Comparison of ENCODE assay signal across 13 mouse cellular contexts in genomic region chr8:90659066-90659465, GRCm38 (mm10).
DNase-seq lines count a peak whose midpoint lies in the region; ATAC-seq and TF ChIP-seq lines count a peak whose summit lies in the region.
"Had no signal": no experiment of that assay in that cellular context is flagged by ENCODE, and none has a peak within 500 bp of the region (broad histone marks: within the 10 kb centered on the region; RNA-seq: fewer than 3 reads in every experiment).

No protein-coding gene starts in this region.

- no peak for TF ChIP-seq CTCF in heart, postnatal 0 days (IDR thresholded peaks at IDR 0.05; ENCODE audit: low read depth)

- H3K9ac ChIP-seq in heart, postnatal 0 days (replicated peaks; ENCODE audit: low read depth, low read length): no peak overlapping the region
- no peak overlapping the region for H3K9ac ChIP-seq in heart, embryonic 11.5 days (ENCODE audit: low read depth, low read length)
- H3K9ac ChIP-seq in hindbrain, embryonic 16.5 days (ENCODE audit: low read depth, low read length): no peak overlapping the region
- H3K9ac ChIP-seq in neural tube, embryonic 15.5 days (replicated peaks): no peak overlapping the region
- H3K9ac ChIP-seq: embryonic facial prominence, embryonic 13.5 days; liver, embryonic 13.5 days had no signal

- peak; percentile 20; the same call in 1 of the 2 replicates for ATAC-seq in heart, postnatal 0 days (ENCODE audit: insufficient read depth, low read depth)
- ATAC-seq in heart, embryonic 11.5 days (replicated peaks; ENCODE audit: insufficient number of reproducible peaks, low FRiP score, low TSS enrichment): no peak
- peak; percentile 90 for ATAC-seq in hindbrain, embryonic 16.5 days
- ATAC-seq in neural tube, embryonic 15.5 days (ENCODE audit: low FRiP score): no peak; the same call in 1 of the 2 replicates

- WGBS in heart, postnatal 0 days: 12% methylated on average over 3 of the region's 3 CpGs
- WGBS in heart, embryonic 11.5 days (ENCODE audit: insufficient replicate concordance): 24% methylated on average over 3 of the region's 3 CpGs
- WGBS in hindbrain, embryonic 16.5 days: 11% methylated on average over 3 of the region's 3 CpGs
- WGBS in neural tube, embryonic 15.5 days: 10% methylated on average over 3 of the region's 3 CpGs

- no peak overlapping the region for H3K4me3 ChIP-seq in heart, postnatal 0 days (ENCODE audit: low read depth, low read length)
- no peak overlapping the region for H3K4me3 ChIP-seq in heart, embryonic 11.5 days (ENCODE audit: low read depth, low read length)
- no peak overlapping the region for H3K4me3 ChIP-seq in hindbrain, embryonic 16.5 days (ENCODE audit: low read length)
- H3K4me3 ChIP-seq in neural tube, embryonic 15.5 days (replicated peaks): no peak overlapping the region
- H3K4me3 ChIP-seq: embryonic facial prominence, embryonic 13.5 days; liver, embryonic 13.5 days had no signal

- H3K27me3 ChIP-seq in heart, postnatal 0 days (ENCODE audit: control insufficient read depth, insufficient read depth, low read length): no peaks in the 10 kb centered on the region
- H3K27me3 ChIP-seq in heart, embryonic 11.5 days (ENCODE audit: control insufficient read depth, insufficient read depth, low read length): no peaks in the 10 kb centered on the region
- no peaks in the 10 kb centered on the region for H3K27me3 ChIP-seq in hindbrain, embryonic 16.5 days (replicated peaks; ENCODE audit: control insufficient read depth, insufficient read depth, low read length)
- H3K27me3 ChIP-seq in neural tube, embryonic 15.5 days (replicated peaks): no peaks in the 10 kb centered on the region
- H3K27me3 ChIP-seq: embryonic facial prominence, embryonic 13.5 days; liver, embryonic 13.5 days had no signal

- H3K4me2 ChIP-seq in heart, postnatal 0 days (ENCODE audit: low read depth, low read length): no peak overlapping the region
- no peak overlapping the region for H3K4me2 ChIP-seq in heart, embryonic 11.5 days
- H3K4me2 ChIP-seq in hindbrain, embryonic 16.5 days (ENCODE audit: low read length): no peak overlapping the region
- H3K4me2 ChIP-seq in neural tube, embryonic 15.5 days: no peak overlapping the region
- H3K4me2 ChIP-seq: embryonic facial prominence, embryonic 13.5 days; liver, embryonic 13.5 days had no signal

- no peaks in the 10 kb centered on the region for H3K36me3 ChIP-seq in heart, postnatal 0 days (replicated peaks; ENCODE audit: control insufficient read depth, insufficient read depth, low read length)
- no peaks in the 10 kb centered on the region for H3K36me3 ChIP-seq in heart, embryonic 11.5 days (ENCODE audit: control insufficient read depth, insufficient read depth, low read length)
- no peaks in the 10 kb centered on the region for H3K36me3 ChIP-seq in hindbrain, embryonic 16.5 days (ENCODE audit: control insufficient read depth, insufficient read depth, low read length)
- no peaks in the 10 kb centered on the region for H3K36me3 ChIP-seq in neural tube, embryonic 15.5 days
- H3K36me3 ChIP-seq: embryonic facial prominence, embryonic 13.5 days; liver, embryonic 13.5 days had no signal

- H3K27ac ChIP-seq in heart, postnatal 0 days (ENCODE audit: low read depth): no peak overlapping the region
- no peak overlapping the region for H3K27ac ChIP-seq in heart, embryonic 11.5 days (ENCODE audit: low read depth, low read length)
- H3K27ac ChIP-seq in hindbrain, embryonic 16.5 days (ENCODE audit: low read depth, low read length): no peak overlapping the region
- peak overlapping the region; percentile 41; the same call in 1 of the 2 replicates for H3K27ac ChIP-seq in neural tube, embryonic 15.5 days (replicated peaks)
- H3K27ac ChIP-seq: embryonic facial prominence, embryonic 13.5 days; liver, embryonic 13.5 days had no signal

- no peak for DNase-seq in heart, postnatal 0 days (ENCODE audit: low spot score)
- DNase-seq in fat pad, adult 2 months (ENCODE audit: extremely low read depth, low read depth, low spot score): peak; percentile 28
- DNase-seq in adipocyte (ENCODE audit: low spot score): no peak
- DNase-seq in cerebellum, adult 11-12 months: no peak
- no peak for DNase-seq in spleen, postnatal 36 days (ENCODE audit: low spot score in 2 of 2)
- DNase-seq: gastrocnemius, postnatal 14 days; kidney, postnatal 25 days; liver, embryonic 13.5 days; right cerebral cortex, adult 18-20 months had no signal

- peaks cover 8% of the 10 kb centered on the region; the same call in 1 of the 2 replicates for H3K9me3 ChIP-seq in heart, postnatal 0 days (replicated peaks; ENCODE audit: control insufficient read depth, low read length)
- H3K9me3 ChIP-seq in heart, embryonic 11.5 days (replicated peaks; ENCODE audit: control insufficient read depth, low read length): peaks cover 4% of the 10 kb centered on the region
- H3K9me3 ChIP-seq in hindbrain, embryonic 16.5 days (ENCODE audit: control insufficient read depth, low read length): 0 out of 2 replicates have a peak, but pooled peaks cover 3% of the 10 kb centered on the region
- no peaks in the 10 kb centered on the region for H3K9me3 ChIP-seq in neural tube, embryonic 15.5 days (replicated peaks)

- H3K4me1 ChIP-seq in heart, postnatal 0 days (ENCODE audit: control insufficient read depth, insufficient read depth): peaks cover 13% of the 10 kb centered on the region; the same call in 1 of the 2 replicates
- no peaks in the 10 kb centered on the region for H3K4me1 ChIP-seq in heart, embryonic 11.5 days (ENCODE audit: control insufficient read depth, insufficient read depth, low read length)
- peaks cover 8% of the 10 kb centered on the region for H3K4me1 ChIP-seq in hindbrain, embryonic 16.5 days (ENCODE audit: control insufficient read depth, insufficient read depth, low read depth, low read length)
- peaks cover 18% of the 10 kb centered on the region for H3K4me1 ChIP-seq in neural tube, embryonic 15.5 days
- H3K4me1 ChIP-seq: liver, embryonic 13.5 days had no signal

- no peak for TF ChIP-seq EP300 in heart, postnatal 0 days (IDR thresholded peaks at IDR 0.05; ENCODE audit: low read depth)

Comparison
In these comparisons a context has a peak if more than half of its experiments do, and no peak if none do; other contexts are left out.
1. ATAC-seq: peak in heart, postnatal 0 days (single experiment) and hindbrain, embryonic 16.5 days (single experiment); none in heart, embryonic 11.5 days (single experiment) and neural tube, embryonic 15.5 days (single experiment).